Mouse (Mus musculus) CH12.LX (cell line): ENCODE measurements at regions not wholly inside any gene's neighbourhood (a gene's known extent, or its start where the extent isn't known, plus 50 kb on each side); places are given as distances from the start of the nearest gene placed in this dataset.

ENCODE experiments used
- DNase-seq: peaks from one replicate; pipeline ENCODE4 v3.0.0-alpha.2; 2013; ENCODE audit errors: extremely low read depth
- H3K27ac ChIP-seq: 2 replicates; pipeline ENCODE4 v1.5.1; 2012; ENCODE audit warnings: low read depth, mild to moderate bottlenecking, control low read depth, moderate library complexity; ENCODE audit not compliant: insufficient read depth
- H3K27me3 ChIP-seq: replicated peaks from 2 replicates; pipeline ENCODE3; 2012; ENCODE audit warnings: inconsistent platforms
- H3K36me3 ChIP-seq, 2 experiments: replicated peaks in 1 of 2; 2 replicates each; pipeline versions ENCODE3 to v1.6.1; 2012; ENCODE audit warnings: inconsistent platforms in 1 of 2, low read length in 1 of 2, mild to moderate bottlenecking in 1 of 2, mixed read lengths in 1 of 2, moderate library complexity in 1 of 2; ENCODE audit not compliant: control insufficient read depth in 1 of 2, insufficient read depth in 1 of 2
- H3K4me1 ChIP-seq, 2 experiments: 2 replicates each; pipeline ENCODE4 v1.6.1; 2012; ENCODE audit warnings: inconsistent platforms in 1 of 2, moderate library complexity in 1 of 2; ENCODE audit not compliant: insufficient read depth in 2 of 2, control insufficient read depth in 1 of 2
- H3K4me2 ChIP-seq: 2 replicates; pipeline ENCODE4 v1.6.1; 2012; ENCODE audit warnings: low read depth, mild to moderate bottlenecking, control low read depth; ENCODE audit not compliant: poor library complexity, insufficient read depth, severe bottlenecking
- H3K4me3 ChIP-seq, 3 experiments: fragments of 150-350 bp in 1 of 3; sonication (generic) in 1 of 3; replicated peaks in 1 of 3; 2 replicates each; pipeline versions ENCODE3 to v1.5.1; 2011 to 2012; ENCODE audit warnings: low read depth in 2 of 3, low read length in 2 of 3, mild to moderate bottlenecking in 2 of 3, moderate library complexity in 2 of 3, control low read depth in 1 of 3, improper control_type of control experiment in 1 of 3, inconsistent platforms in 1 of 3, mixed read lengths in 1 of 3; ENCODE audit not compliant: poor library complexity in 1 of 3
- H3K79me2 ChIP-seq: replicated peaks from 2 replicates; pipeline ENCODE4 v1.6.1; 2012; ENCODE audit warnings: mild to moderate bottlenecking, moderate library complexity; ENCODE audit not compliant: control insufficient read depth, poor library complexity, insufficient read depth, severe bottlenecking; ENCODE audit errors: extremely low read depth
- H3K9ac ChIP-seq: 2 replicates; pipeline ENCODE4 v1.6.1; 2012; ENCODE audit warnings: low read depth, mild to moderate bottlenecking, control low read depth, moderate library complexity; ENCODE audit not compliant: insufficient read depth
- H3K9me3 ChIP-seq: replicated peaks from 2 replicates; pipeline ENCODE3; 2012; ENCODE audit warnings: low read length, inconsistent platforms, mixed read lengths
- CHD1 ChIP-seq: IDR thresholded peaks from 2 replicates; pipeline ENCODE4 v1.6.1; 2012; ENCODE audit warnings: low read depth, low read length, improper control_type of control experiment, inconsistent platforms
- ELF1 ChIP-seq: IDR thresholded peaks from 2 replicates; pipeline ENCODE4 v1.6.1; 2014; ENCODE audit warnings: low read depth, mild to moderate bottlenecking, inconsistent platforms, low read length, improper control_type of control experiment
- EP300 ChIP-seq: IDR thresholded peaks from 2 replicates; pipeline ENCODE4 v1.6.1; 2011; ENCODE audit warnings: low read length, improper control_type of control experiment
- ETS1 ChIP-seq: conservative IDR thresholded peaks from 2 replicates; pipeline ENCODE4 v1.6.1; 2012; ENCODE audit warnings: low read depth, mild to moderate bottlenecking, inconsistent platforms, low read length, improper control_type of control experiment, moderate library complexity
- GABPA ChIP-seq: IDR thresholded peaks from 2 replicates; pipeline ENCODE4 v1.6.1; 2012; ENCODE audit warnings: low read depth, low read length, improper control_type of control experiment, inconsistent platforms; ENCODE audit not compliant: insufficient replicate concordance
- IRF4 ChIP-seq: IDR thresholded peaks from 2 replicates; pipeline ENCODE4 v1.6.1; 2014; ENCODE audit warnings: low read depth, mild to moderate bottlenecking, inconsistent platforms, low read length, improper control_type of control experiment
- JUN ChIP-seq: IDR thresholded peaks from 2 replicates; pipeline ENCODE4 v1.6.1; 2011; ENCODE audit warnings: low read depth, mild to moderate bottlenecking, low read length, improper control_type of control experiment, moderate library complexity; ENCODE audit not compliant: insufficient read depth
- JUND ChIP-seq: conservative IDR thresholded peaks from 2 replicates; pipeline ENCODE4 v1.6.1; 2011; ENCODE audit warnings: low read depth, low read length, improper control_type of control experiment
- KAT2A ChIP-seq: IDR thresholded peaks from 2 replicates; pipeline ENCODE4 v1.6.1; 2012; ENCODE audit warnings: low read length, improper control_type of control experiment, inconsistent platforms; ENCODE audit not compliant: insufficient replicate concordance
- MAFK ChIP-seq: IDR thresholded peaks from 2 replicates; pipeline ENCODE4 v1.6.1; 2011; ENCODE audit warnings: low read length, improper control_type of control experiment; ENCODE audit not compliant: insufficient replicate concordance
- MAX ChIP-seq: IDR thresholded peaks from 2 replicates; pipeline ENCODE4 v1.6.1; 2011; ENCODE audit warnings: low read length, improper control_type of control experiment
- MAZ ChIP-seq: IDR thresholded peaks from 2 replicates; pipeline ENCODE4 v1.6.1; 2012; ENCODE audit warnings: low read depth, mild to moderate bottlenecking, inconsistent platforms, low read length, improper control_type of control experiment, moderate library complexity
- MEF2A ChIP-seq: IDR thresholded peaks from 2 replicates; pipeline ENCODE4 v1.6.1; 2014; ENCODE audit warnings: low read depth, mild to moderate bottlenecking, inconsistent platforms, low read length, improper control_type of control experiment, borderline replicate concordance
- MYC ChIP-seq: IDR thresholded peaks from 2 replicates; pipeline ENCODE4 v1.6.1; 2011; ENCODE audit warnings: low read depth, mild to moderate bottlenecking, improper control_type of control experiment, low read length
- NELFE ChIP-seq: IDR thresholded peaks from 2 replicates; pipeline ENCODE4 v1.6.1; 2011; ENCODE audit warnings: low read depth, low read length, improper control_type of control experiment
- PAX5 ChIP-seq: IDR thresholded peaks from 2 replicates; pipeline ENCODE4 v1.6.1; 2012; ENCODE audit warnings: low read length, inconsistent platforms, mixed read lengths
- POLR2AphosphoS2 ChIP-seq: IDR thresholded peaks from 2 replicates; pipeline ENCODE4 v1.6.1; 2011; ENCODE audit warnings: low read depth, low read length, improper control_type of control experiment
- SMC3 ChIP-seq: IDR thresholded peaks from 2 replicates; pipeline ENCODE4 v1.6.1; 2011; ENCODE audit warnings: low read depth, low read length, improper control_type of control experiment
- TCF12 ChIP-seq: IDR thresholded peaks from 2 replicates; pipeline ENCODE4 v1.6.1; 2014; ENCODE audit warnings: low read depth, mild to moderate bottlenecking, inconsistent platforms, low read length, improper control_type of control experiment
- USF1 ChIP-seq: IDR thresholded peaks from 2 replicates; pipeline ENCODE4 v1.6.1; 2014; ENCODE audit warnings: low read depth, mild to moderate bottlenecking, inconsistent platforms, low read length, improper control_type of control experiment
- ZMIZ1 ChIP-seq: IDR thresholded peaks from 2 replicates; pipeline ENCODE4 v1.6.1; 2012; ENCODE audit warnings: low read depth, mild to moderate bottlenecking, inconsistent platforms, low read length, improper control_type of control experiment
- dilution Hi-C: fragments of 300-500 bp; cut with MboI; formaldehyde crosslinking; loops from 2 replicates; pipeline ENCODE4 v1.14.3; 2020; ENCODE audit warnings: low sequenced_read_pairs; ENCODE audit not compliant: extremely low pct_unique_long_range_greater_than_20kb, extremely low pct_ligation_motif_present
- in situ Hi-C: fragments of 300-500 bp; cut with MboI; formaldehyde crosslinking; loops from 3 replicates; pipeline ENCODE4 v1.14.3; 2019; ENCODE audit warnings: low sequenced_read_pairs, low pct_ligation_motif_present, low pct_unique_long_range_greater_than_20kb, mixed read lengths

DNA sequence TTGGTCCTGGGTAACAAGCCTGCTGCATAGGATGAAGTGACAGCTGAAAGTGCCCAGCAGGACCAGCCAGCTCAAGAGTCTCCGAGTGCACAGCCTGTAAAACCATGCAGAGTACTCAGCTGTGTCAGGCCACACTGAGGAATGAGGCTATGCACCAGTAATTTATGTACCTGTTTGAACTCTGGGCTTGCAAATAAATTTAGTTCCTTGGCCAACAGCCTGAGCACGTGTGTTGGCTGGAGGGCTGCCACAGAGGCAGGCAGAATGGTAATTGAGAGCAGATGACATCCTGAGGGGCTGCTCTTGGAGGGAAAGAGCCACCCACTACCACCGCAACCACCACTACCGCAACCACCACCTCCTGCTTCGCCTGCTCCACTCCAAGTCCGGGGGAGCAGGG lies 273.3 kb downstream of the Rybp start:
- no peaks in the 10 kb centered on the region for H3K79me2 ChIP-seq
- DNase-seq, result no peak

GRCm38 (mm10) chr6:100011520-100012062 lies 275.7 kb downstream of the Rybp start:
- DNase-seq, result no peak

More for the DNA sequence above, 273.3 kb downstream of the Rybp start:
- H3K27ac ChIP-seq, result no peak overlapping the region
- no peaks in the 10 kb centered on the region; a peak in 1 of 4 replicates for H3K4me1 ChIP-seq
- no peak overlapping the region for H3K4me3 ChIP-seq
- in situ Hi-C loops (no loop called here), dilution Hi-C loops (no loop called here)
- TF ChIP-seq EP300 (no peak), MYC (no peak), JUN (no peak), IRF4 (no peak), MAFK (no peak), SMC3 (no peak), CHD1 (no peak), KAT2A (no peak), TCF12 (no peak), MEF2A (no peak), MAZ (no peak), ZMIZ1 (no peak), MAX (no peak), USF1 (no peak), ELF1 (no peak)
- H3K36me3 ChIP-seq, result no peaks in the 10 kb centered on the region
- no peaks in the 10 kb centered on the region for H3K9me3 ChIP-seq
- H3K27me3 ChIP-seq, result no peaks in the 10 kb centered on the region
- H3K4me2 ChIP-seq, result no peak overlapping the region
- no peak overlapping the region for H3K9ac ChIP-seq

More at GRCm38 (mm10) chr6:100011520-100012062, 275.7 kb downstream of the Rybp start:
- H3K27me3 ChIP-seq, result no peaks in the 10 kb centered on the region
- no peak overlapping the region for H3K4me2 ChIP-seq
- no peak overlapping the region for H3K27ac ChIP-seq
- no peaks in the 10 kb centered on the region for H3K9me3 ChIP-seq
- H3K4me1 ChIP-seq, result no peaks in the 10 kb centered on the region; a peak in 1 of 4 replicates
- no peaks in the 10 kb centered on the region for H3K36me3 ChIP-seq
- TF ChIP-seq POLR2AphosphoS2 (no peak), NELFE (no peak), SMC3 (no peak), ZMIZ1 (no peak), ETS1 (no peak), GABPA (no peak), PAX5 (no peak), JUND (no peak), USF1 (no peak), MYC (no peak), KAT2A (no peak), EP300 (no peak)
- TF ChIP-seq, all 38 proteins: peak for 0
- Histone ChIP-seq H3K4me3 (no peak overlapping the region), H3K79me2 (no peaks in the 10 kb centered on the region), H3K9ac (no peak overlapping the region)
- in situ Hi-C loops, result no loop called here
- dilution Hi-C loops, result no loop called here
